Mouse (Mus musculus) lung, embryonic 15.5 days (tissue): ENCODE data around the gene Zfp39. TPM values are rescaled to one million over a fixed set of nuclear protein-coding genes. Genes with fewer than 3 reads are reported as not detected.

Experiments used
- ATAC-seq: fragments of 200-750 bp; cut with Nextera tagmentation; 2 replicates; pipeline ENCODE4 v1.8.0; 2017; ENCODE audit warnings: moderate number of reproducible peaks, borderline replicate concordance; ENCODE audit not compliant: low FRiP score, low TSS enrichment; ENCODE audit errors: extremely low read depth
- H3K27ac ChIP-seq: fragments of 300-500 bp; sonication (generic); 2 replicates; pipeline ENCODE4 v1.5.1; 2015; ENCODE audit warnings: moderate library complexity, mild to moderate bottlenecking, inconsistent platforms
- H3K27me3 ChIP-seq: fragments of 300-500 bp; sonication (generic); 2 replicates; pipeline ENCODE4 v1.6.1; 2015; ENCODE audit warnings: inconsistent platforms
- H3K36me3 ChIP-seq: fragments of 300-500 bp; sonication (generic); 2 replicates; pipeline ENCODE4 v1.6.1; 2015; ENCODE audit warnings: inconsistent platforms
- H3K4me1 ChIP-seq: fragments of 300-500 bp; sonication (generic); 2 replicates; pipeline ENCODE4 v1.6.1; 2015; ENCODE audit warnings: inconsistent platforms
- H3K4me2 ChIP-seq: fragments of 300-500 bp; sonication (generic); 2 replicates; pipeline ENCODE4 v1.6.1; 2015; ENCODE audit warnings: inconsistent platforms, mild to moderate bottlenecking, moderate library complexity
- H3K4me3 ChIP-seq: fragments of 300-500 bp; sonication (generic); 2 replicates; pipeline ENCODE4 v1.5.1; 2015; ENCODE audit warnings: mild to moderate bottlenecking, inconsistent platforms
- H3K9ac ChIP-seq: fragments of 300-500 bp; sonication (generic); 2 replicates; pipeline ENCODE4 v1.6.1; 2015; ENCODE audit warnings: inconsistent platforms
- H3K9me3 ChIP-seq: fragments of 300-500 bp; sonication (generic); 2 replicates; pipeline ENCODE4 v1.6.1; 2016; ENCODE audit warnings: inconsistent platforms
- WGBS: fragments of 180-500 bp; shearing (Covaris S2); methylation state at CpG from one replicate; pipeline ENCODE4 v1.1.7; 2015; 5-methylcytosine and 5-hydroxymethylcytosine counted together
- polyA plus RNA-seq: library from polyadenylated mRNA; unstranded; fragments of >200 nt; fragmentation: Nextera tagmentation; extraction: Ambion mirVana; gene quantifications from 2 replicates; pipeline ENCODE4 v1.2.1, GENCODE M21; 2015

Gene Zfp39
- polyA plus RNA-seq, 1 experiment from 2014 or later, result 5.1 TPM

GRCm38 (mm10) chr11:58938322-58939087 lies 34.5 kb upstream of the Zfp39 start, which contains the start of gene Rnf187:
Gene Rnf187, minus strand, starts transcription at chr11:58938916.
- Histone ChIP-seq H3K4me2 (peak within 1 kb of the TSS; percentile 76), H3K9ac (peak within 1 kb of the TSS; percentile 96), H3K4me1 (peaks cover 20% of the 10 kb centered on the region), H3K9me3 (no peaks in the 10 kb centered on the region), H3K4me3 (peak within 1 kb of the TSS; percentile 79), H3K27me3 (no peaks in the 10 kb centered on the region; the same call in 1 of the 2 replicates), H3K27ac (peak within 1 kb of the TSS; percentile 96), H3K36me3 (peaks cover 26% of the 10 kb centered on the region)
- peak; percentile 96 for ATAC-seq
- under 1% methylated on average over 82 of the region's 95 CpGs for WGBS

GRCm38 (mm10) chr11:58937909-58938308 lies 33.9 kb upstream of the Zfp39 start:
- H3K4me1 ChIP-seq, result peaks cover 20% of the 10 kb centered on the region

GRCm38 (mm10) chr11:58931576-58931975 lies 27.6 kb upstream of the Zfp39 start:
- 0 out of 2 replicates have a peak, but pooled peaks have one; percentile 19 for ATAC-seq
- Histone ChIP-seq H3K9me3 (no peaks in the 10 kb centered on the region), H3K27ac (no peak overlapping the region), H3K4me1 (peaks cover 20% of the 10 kb centered on the region; the same call in 1 of the 2 replicates), H3K36me3 (peaks cover 52% of the 10 kb centered on the region), H3K27me3 (no peaks in the 10 kb centered on the region), H3K9ac (no peak overlapping the region), H3K4me2 (no peak overlapping the region), H3K4me3 (no peak overlapping the region)
- WGBS, result 62% methylated on average over 4 of the region's 4 CpGs

More at GRCm38 (mm10) chr11:58937909-58938308, 33.9 kb upstream of the Zfp39 start:
- ATAC-seq, result peak; percentile 6; the same call in 1 of the 2 replicates
- Histone ChIP-seq H3K9me3 (no peaks in the 10 kb centered on the region), H3K4me2 (peak overlapping the region; percentile 76), H3K4me3 (peak overlapping the region; percentile 79), H3K9ac (peak overlapping the region; percentile 96), H3K27me3 (no peaks in the 10 kb centered on the region; the same call in 1 of the 2 replicates), H3K27ac (peak overlapping the region; percentile 96), H3K36me3 (peaks cover 32% of the 10 kb centered on the region)
- WGBS, result under 1% methylated on average over 13 of the region's 13 CpGs

- 0 out of 2 replicates have a peak, but pooled peaks cover 15% of the 10 kb centered on the region for H3K4me1 ChIP-seq
- no peak for ATAC-seq
These were observed 26.2 kb upstream of the Zfp39 start for GRCm38 (mm10) chr11:58930254-58930653.

GRCm38 (mm10) chr11:58929641-58930040 lies 25.6 kb upstream of the Zfp39 start:
- H3K4me2 ChIP-seq, result no peak overlapping the region
- no peak overlapping the region for H3K9ac ChIP-seq
- H3K4me3 ChIP-seq, result no peak overlapping the region
- WGBS, result 33% methylated on average over 3 of the region's 3 CpGs
- H3K9me3 ChIP-seq, result no peaks in the 10 kb centered on the region
- H3K27me3 ChIP-seq, result no peaks in the 10 kb centered on the region
- ATAC-seq, result no peak
- 0 out of 2 replicates have a peak, but pooled peaks cover 15% of the 10 kb centered on the region for H3K4me1 ChIP-seq
- H3K27ac ChIP-seq, result no peak overlapping the region
- H3K36me3 ChIP-seq, result peaks cover 37% of the 10 kb centered on the region

More at GRCm38 (mm10) chr11:58930254-58930653, 26.2 kb upstream of the Zfp39 start:
- Histone ChIP-seq H3K4me3 (no peak overlapping the region), H3K9ac (no peak overlapping the region), H3K27ac (no peak overlapping the region), H3K9me3 (no peaks in the 10 kb centered on the region), H3K36me3 (peaks cover 41% of the 10 kb centered on the region), H3K27me3 (no peaks in the 10 kb centered on the region), H3K4me2 (no peak overlapping the region)
- 79% methylated on average over 3 of the region's 3 CpGs for WGBS

- Histone ChIP-seq H3K27ac (no peak overlapping the region), H3K9ac (no peak overlapping the region), H3K4me2 (no peak overlapping the region), H3K27me3 (no peaks in the 10 kb centered on the region), H3K4me1 (0 out of 2 replicates have a peak, but pooled peaks cover 15% of the 10 kb centered on the region), H3K4me3 (no peak overlapping the region), H3K9me3 (no peaks in the 10 kb centered on the region), H3K36me3 (peaks cover 33% of the 10 kb centered on the region)
- no peak for ATAC-seq
- 65% methylated on average over 4 of the region's 4 CpGs for WGBS
These were observed 25.0 kb upstream of the Zfp39 start for GRCm38 (mm10) chr11:58929055-58929454.

- peaks cover 22% of the 10 kb centered on the region for H3K36me3 ChIP-seq
- no peak overlapping the region for H3K9ac ChIP-seq
- 0 out of 2 replicates have a peak, but pooled peaks cover 3% of the 10 kb centered on the region for H3K27me3 ChIP-seq
- whole genome bisulfite sequencing, result 14% methylated on average over 20 of the region's 20 CpGs
- ATAC-seq, result peak; percentile 64; the same call in 1 of the 2 replicates
- H3K9me3 ChIP-seq, result no peaks in the 10 kb centered on the region
- peak overlapping the region; percentile 48 for H3K4me2 ChIP-seq
- 0 out of 2 replicates have a peak, but pooled peaks cover 15% of the 10 kb centered on the region for H3K4me1 ChIP-seq
- H3K27ac ChIP-seq, result peak overlapping the region; percentile 67
- peak overlapping the region; percentile 26 for H3K4me3 ChIP-seq
These were observed 24.0 kb upstream of the Zfp39 start for GRCm38 (mm10) chr11:58927790-58928651.

GRCm38 (mm10) chr11:58927053-58927452 lies 23.0 kb upstream of the Zfp39 start:
- WGBS, result 53% methylated on average over 2 of the region's 2 CpGs
- H3K9ac ChIP-seq, result no peak overlapping the region
- H3K4me3 ChIP-seq, result no peak overlapping the region
- H3K27ac ChIP-seq, result no peak overlapping the region
- no peaks in the 10 kb centered on the region for H3K9me3 ChIP-seq
- 0 out of 2 replicates have a peak, but pooled peaks cover 5% of the 10 kb centered on the region for H3K27me3 ChIP-seq
- H3K36me3 ChIP-seq, result peaks cover 13% of the 10 kb centered on the region
- ATAC-seq, result no peak
- H3K4me1 ChIP-seq, result 0 out of 2 replicates have a peak, but pooled peaks cover 15% of the 10 kb centered on the region
- no peak overlapping the region for H3K4me2 ChIP-seq

GRCm38 (mm10) chr11:58926651-58927050 lies 22.6 kb upstream of the Zfp39 start:
- 0 out of 2 replicates have a peak, but pooled peaks cover 15% of the 10 kb centered on the region for H3K4me1 ChIP-seq
- peaks cover 9% of the 10 kb centered on the region for H3K36me3 ChIP-seq
- no peak overlapping the region for H3K4me3 ChIP-seq
- no peaks in the 10 kb centered on the region for H3K9me3 ChIP-seq
- no peak for ATAC-seq
- H3K27ac ChIP-seq, result no peak overlapping the region
- H3K27me3 ChIP-seq, result 0 out of 2 replicates have a peak, but pooled peaks cover 5% of the 10 kb centered on the region
- WGBS, result 54% methylated on average over 2 of the region's 3 CpGs
- H3K4me2 ChIP-seq, result no peak overlapping the region
- no peak overlapping the region for H3K9ac ChIP-seq

- Histone ChIP-seq H3K27ac (no peak overlapping the region), H3K27me3 (0 out of 2 replicates have a peak, but pooled peaks cover 5% of the 10 kb centered on the region), H3K9me3 (no peaks in the 10 kb centered on the region), H3K9ac (no peak overlapping the region), H3K36me3 (no peaks in the 10 kb centered on the region), H3K4me2 (no peak overlapping the region), H3K4me1 (0 out of 2 replicates have a peak, but pooled peaks cover 1% of the 10 kb centered on the region), H3K4me3 (no peak overlapping the region)
- ATAC-seq, result no peak
- 75% methylated on average over 9 of the region's 9 CpGs for WGBS
These were observed 18.4 kb upstream of the Zfp39 start for GRCm38 (mm10) chr11:58922420-58922819.

- no peak overlapping the region for H3K4me3 ChIP-seq
- 0 out of 2 replicates have a peak, but pooled peaks cover 5% of the 10 kb centered on the region for H3K27me3 ChIP-seq
- ATAC-seq, result no peak
- WGBS, result 67% methylated on average over 5 of the region's 5 CpGs
- H3K4me1 ChIP-seq, result no peaks in the 10 kb centered on the region; the same call in 1 of the 2 replicates
- no peak overlapping the region for H3K27ac ChIP-seq
- H3K36me3 ChIP-seq, result no peaks in the 10 kb centered on the region
- H3K9ac ChIP-seq, result no peak overlapping the region
- no peaks in the 10 kb centered on the region for H3K9me3 ChIP-seq
- H3K4me2 ChIP-seq, result no peak overlapping the region
These were observed 14.7 kb upstream of the Zfp39 start for GRCm38 (mm10) chr11:58918759-58919158.
